Mouse (Mus musculus): ENCODE measurements around the gene Foxred2.

Foxred2 gene

DNA sequence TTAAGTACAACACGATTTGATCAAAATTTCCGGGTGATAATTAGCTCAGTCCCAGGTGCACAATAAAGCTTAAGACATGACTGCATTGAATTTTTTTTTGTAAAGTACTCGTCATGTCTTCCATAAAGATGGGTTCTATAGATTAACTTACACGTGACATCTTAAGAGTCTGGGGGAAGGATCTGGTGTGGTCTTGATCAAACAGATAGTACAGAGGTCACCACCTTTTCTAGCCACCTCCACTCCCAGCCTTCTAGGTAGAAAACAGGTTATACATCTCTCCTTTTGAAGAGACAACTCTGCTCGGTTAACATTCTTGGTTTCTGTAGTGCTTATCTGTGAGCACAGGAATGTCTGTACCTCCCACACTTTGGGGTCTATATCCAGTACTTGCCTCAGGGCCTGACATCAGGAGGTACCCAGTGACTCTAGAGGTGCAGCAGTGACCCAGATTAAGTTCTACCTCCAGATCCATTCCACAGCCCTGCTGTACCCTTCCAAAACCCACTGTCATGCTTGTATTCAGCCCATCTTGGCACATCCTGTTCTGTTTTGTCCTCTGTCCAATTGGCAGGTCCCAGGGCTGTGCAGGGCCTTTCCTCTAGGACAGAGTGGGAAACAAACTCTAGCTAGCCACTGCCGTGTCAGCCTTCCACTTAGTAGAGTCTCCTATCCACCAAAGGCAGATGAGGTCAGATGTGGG lies 25.4 kb downstream of the Foxred2 start:
- TF ChIP-seq GATA4 (IDR thresholded peaks at IDR 0.05; ENCODE audit: insufficient replicate concordance, low read length), result no peak

DNA sequence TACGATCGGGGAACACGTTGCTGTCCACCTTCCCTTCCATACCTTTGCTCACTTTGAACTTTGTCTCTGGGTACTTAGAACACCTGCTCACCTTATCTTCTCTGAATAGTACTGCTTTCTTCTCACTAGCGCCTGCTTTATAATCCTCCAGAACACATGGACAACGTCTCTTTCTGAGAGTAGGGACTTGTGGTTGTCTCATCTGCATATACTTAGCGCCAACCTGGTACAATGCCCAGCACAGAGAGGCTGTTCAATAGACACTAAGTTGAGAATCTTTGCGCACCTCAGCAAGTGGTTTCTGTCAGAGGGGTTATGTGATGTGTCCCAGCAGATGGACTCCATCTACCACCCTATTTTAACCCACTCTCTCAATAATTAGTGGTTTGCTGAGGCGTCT lies 26.7 kb downstream of the Foxred2 start:
- no peak for TF ChIP-seq GATA4 (IDR thresholded peaks at IDR 0.05; ENCODE audit: insufficient replicate concordance, low read length)

DNA sequence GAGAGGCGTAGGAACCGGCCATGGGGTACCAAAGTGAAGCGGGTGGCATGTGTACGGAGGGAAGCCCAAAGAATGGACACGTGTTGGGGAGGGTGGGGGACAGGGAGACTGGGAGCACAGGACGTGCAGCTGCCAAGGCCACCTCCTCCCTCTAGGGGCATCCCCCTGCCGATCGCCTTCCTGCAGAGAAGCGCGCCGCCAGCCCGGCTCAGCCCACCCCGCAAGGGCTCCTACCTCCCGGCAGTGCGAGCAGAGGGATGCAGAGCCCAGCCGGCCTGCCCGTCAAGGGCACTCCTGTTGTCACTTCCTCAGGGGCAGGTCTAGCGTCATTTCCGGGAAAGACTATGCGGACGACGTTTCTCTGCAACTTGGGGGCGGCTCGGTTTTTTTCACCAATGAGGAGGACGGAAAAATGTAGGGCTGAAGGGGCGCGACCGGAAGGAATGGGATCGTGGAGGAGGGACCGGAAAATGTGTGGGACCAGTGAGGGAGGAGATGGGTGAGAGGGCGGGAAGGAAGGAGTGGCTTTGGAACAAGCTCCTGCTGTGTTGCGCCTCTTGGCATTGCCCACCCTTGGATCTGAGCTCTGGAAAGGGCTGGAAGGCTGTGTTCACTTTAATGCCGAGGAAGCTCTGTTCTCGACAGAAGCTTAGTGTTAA lies 27.7 kb downstream of the Foxred2 start, which contains the start of gene Txn2:
Gene Txn2 (minus strand): TSS at position 334 of the 659 bp plus-strand sequence.
- TF ChIP-seq GATA4 (IDR thresholded peaks at IDR 0.05; ENCODE audit: insufficient replicate concordance, low read length), result peak; percentile 9; the same call in 1 of the 2 replicates

DNA sequence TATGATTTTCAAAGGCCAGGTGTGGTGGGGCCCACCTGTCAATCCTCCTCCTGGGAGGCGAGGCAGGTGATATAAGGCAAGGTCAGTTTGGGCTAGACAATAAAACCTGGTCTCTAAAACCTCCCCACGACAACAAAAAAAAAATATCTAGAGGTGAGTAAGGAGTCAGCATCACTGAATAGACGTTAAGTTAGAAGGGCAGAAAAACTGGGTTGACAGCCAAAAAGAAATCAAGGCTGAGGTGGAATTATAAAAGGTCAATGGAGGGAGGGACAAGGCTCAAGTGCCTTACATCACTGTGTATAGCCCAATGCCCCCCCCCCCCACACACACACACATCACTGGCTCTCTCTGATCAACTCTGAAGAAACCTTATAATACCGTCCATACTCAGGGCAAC lies 28.4 kb downstream of the Foxred2 start:
- no peak for TF ChIP-seq GATA4 (IDR thresholded peaks at IDR 0.05; ENCODE audit: insufficient replicate concordance, low read length)

DNA sequence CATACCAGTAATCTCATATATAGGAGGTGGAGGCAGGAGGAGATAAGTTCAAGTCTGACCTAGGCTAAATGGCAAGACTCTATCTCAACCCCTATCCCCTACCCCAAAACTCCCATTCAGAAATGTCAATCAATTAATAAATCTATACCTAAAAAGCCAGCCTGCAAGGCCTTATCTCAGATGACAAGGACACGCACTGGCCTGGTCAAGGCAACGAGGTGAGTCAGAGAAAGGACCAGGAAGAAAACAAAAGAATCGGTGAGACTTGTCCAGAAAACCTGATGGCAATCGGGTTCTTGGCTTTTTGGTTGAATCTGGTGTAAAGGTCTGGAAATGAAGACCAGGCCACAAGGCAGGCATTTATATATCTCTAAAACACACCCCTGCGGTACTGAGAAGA lies 29.6 kb downstream of the Foxred2 start:
- no peak for TF ChIP-seq GATA4 (IDR thresholded peaks at IDR 0.05; ENCODE audit: insufficient replicate concordance, low read length)

DNA sequence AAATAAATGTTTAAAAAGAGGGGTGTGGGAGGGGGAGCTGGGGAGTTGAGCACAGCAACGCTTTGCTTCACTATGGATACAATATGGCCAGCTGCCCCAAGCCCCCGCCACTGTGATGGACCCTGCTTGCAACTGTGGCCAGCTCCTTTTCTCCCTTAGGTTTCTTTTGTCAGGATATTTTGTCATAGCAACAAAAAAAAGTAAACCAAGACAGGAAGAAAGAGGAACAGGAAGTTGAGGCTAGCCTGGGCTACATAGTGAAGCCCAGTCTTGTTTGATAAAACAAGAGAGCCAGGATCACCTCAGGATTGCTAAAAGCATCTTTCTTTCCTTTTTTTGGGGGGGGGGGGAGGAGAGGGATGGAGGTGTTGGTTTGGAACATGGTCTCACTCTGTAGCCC lies 31.3 kb downstream of the Foxred2 start:
- TF ChIP-seq GATA4 (IDR thresholded peaks at IDR 0.05; ENCODE audit: insufficient replicate concordance, low read length), result no peak

DNA sequence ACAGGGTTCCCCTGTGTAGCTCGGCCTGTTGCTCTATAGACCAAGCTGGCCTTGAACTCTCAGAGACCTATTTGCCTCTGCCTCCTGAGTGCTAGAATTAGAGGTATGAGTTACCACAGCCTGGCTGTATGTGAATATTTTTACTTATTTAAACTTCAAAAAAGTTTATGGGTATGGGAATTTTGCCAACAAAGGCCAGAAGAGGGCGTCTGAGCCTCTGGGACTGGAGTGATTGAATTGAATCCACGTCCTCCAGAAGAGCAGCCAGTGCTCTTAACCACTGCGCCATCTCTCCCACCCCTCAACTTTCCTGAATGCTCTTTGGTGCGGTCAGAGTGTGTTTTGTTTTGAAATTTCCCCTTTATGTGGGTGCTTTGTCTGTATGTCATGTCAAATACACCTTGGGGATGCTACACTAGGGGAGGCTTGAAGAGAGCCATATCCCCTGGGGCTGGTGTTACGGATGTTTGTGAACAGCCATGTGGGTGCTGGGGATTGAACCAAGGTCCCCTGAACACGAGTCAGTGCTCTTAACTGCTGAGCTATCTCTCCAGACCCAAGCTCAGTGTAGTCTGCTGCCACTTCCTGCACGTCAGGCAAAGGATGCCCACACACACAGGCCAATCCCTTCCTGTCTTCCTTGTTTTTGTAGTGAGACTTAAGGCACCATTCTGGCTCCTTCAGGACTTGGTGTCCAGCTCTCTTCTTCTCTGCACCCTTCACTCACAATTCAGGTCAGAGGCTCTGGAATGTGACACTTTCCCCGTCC lies 33.1 kb downstream of the Foxred2 start:
- TF ChIP-seq GATA4 (IDR thresholded peaks at IDR 0.05; ENCODE audit: insufficient replicate concordance, low read length), result no peak

DNA sequence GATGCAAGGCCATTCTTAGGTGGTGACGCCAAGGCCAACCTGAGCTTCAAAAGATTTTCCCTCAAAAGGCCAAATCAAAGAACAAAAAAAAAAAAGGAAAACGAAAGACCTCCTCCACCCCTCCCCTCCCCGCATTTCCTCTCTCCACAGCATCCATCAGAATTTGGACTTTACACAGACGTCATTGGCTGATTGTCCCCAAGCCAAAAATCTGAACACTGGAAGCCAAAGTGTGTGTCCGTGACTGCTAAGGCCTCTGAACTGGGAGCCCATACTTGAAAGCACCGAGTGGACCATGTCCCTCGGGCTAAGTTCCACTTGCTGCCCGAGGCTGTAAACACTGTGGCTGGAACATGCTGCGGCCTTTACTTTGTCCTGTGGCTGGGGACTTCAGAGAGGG lies 33.8 kb downstream of the Foxred2 start:
- no peak for TF ChIP-seq GATA4 (IDR thresholded peaks at IDR 0.05; ENCODE audit: insufficient replicate concordance, low read length)

DNA sequence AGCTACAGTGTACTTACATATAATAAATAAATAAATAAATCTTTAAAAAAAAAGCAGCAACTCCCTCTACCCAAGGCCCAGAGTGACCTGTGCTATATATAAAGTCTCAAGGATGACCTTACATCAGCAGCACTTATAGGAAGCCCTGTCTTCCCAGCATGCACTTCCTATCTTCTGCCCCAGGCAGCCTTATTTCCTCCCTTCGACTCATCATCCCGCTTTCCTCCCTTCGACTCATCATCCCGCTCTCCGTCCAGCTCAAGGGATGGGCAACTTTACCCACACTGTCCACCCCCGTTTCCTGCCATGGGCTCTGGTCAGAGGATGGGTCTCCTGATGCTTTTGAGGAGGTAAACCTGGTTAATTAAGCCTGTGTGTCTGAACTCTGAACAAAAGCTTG lies 34.9 kb downstream of the Foxred2 start:
- TF ChIP-seq GATA4 (IDR thresholded peaks at IDR 0.05; ENCODE audit: insufficient replicate concordance, low read length), result no peak

DNA sequence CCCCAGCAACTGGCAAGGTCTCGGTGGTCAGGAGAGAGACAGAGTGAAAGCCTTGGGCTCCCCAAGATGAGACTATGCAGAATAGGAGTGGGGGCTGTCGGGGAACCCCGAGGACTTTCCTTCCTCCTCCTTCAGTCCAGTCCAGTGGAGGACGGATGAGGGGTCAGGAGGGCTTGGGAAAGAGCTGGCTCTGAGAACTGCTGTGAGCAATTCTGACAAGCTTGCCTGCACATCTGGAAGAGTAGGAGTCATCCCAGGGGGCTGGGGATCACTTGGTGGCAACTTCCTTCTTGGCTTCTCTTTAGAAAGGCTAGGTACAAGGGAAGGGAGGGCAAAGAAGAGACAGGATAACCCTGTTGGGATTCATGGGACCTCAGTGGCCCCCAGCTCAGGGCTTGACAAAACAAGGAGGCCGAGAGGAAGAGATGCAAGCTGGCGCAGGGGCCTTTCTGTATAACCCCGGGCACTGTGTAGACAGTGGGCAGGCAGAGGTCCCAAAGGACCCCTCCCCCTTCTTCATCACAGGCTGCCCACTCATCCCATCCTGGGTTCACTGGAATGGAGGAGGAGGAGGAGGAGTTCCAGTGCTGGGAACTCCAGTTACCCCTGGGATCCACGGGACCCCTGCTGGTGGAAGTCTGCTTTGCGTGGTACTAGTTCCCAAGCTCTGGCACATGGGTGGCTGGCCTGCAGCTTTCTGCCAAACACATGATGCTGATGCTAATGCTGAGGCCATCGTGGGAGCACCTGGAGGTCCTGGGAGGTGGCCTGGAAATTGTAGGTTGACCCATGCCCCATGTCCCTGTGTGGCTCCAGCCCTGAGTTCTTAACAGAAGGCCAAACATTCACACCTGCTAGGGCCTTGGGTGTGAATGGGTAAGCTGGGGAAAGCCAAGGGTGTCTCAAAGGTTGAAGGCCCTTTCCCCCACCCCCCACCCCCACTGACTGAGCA lies 35.7 kb downstream of the Foxred2 start:
- TF ChIP-seq GATA4 (IDR thresholded peaks at IDR 0.05; ENCODE audit: insufficient replicate concordance, low read length), result no peak

DNA sequence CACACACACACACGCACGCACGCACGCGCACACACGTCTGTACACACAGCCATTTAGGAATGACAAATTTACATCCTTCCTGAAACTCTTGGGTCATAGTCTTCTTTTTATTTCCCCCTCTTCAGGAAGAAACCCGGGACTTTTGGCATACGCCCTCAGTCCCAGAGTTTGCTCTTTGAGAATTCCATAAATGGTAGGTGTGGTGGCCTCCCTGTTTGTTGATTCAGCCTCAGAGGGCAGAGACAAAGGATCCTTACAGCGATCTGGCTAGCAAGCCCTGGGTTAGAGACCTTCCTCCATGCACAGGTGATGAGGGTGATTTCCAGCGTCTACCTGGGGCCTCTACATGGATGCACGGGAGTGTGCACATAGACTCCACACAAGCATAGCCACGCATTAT lies 37.1 kb downstream of the Foxred2 start:
- TF ChIP-seq GATA4 (IDR thresholded peaks at IDR 0.05; ENCODE audit: insufficient replicate concordance, low read length), result no peak

DNA sequence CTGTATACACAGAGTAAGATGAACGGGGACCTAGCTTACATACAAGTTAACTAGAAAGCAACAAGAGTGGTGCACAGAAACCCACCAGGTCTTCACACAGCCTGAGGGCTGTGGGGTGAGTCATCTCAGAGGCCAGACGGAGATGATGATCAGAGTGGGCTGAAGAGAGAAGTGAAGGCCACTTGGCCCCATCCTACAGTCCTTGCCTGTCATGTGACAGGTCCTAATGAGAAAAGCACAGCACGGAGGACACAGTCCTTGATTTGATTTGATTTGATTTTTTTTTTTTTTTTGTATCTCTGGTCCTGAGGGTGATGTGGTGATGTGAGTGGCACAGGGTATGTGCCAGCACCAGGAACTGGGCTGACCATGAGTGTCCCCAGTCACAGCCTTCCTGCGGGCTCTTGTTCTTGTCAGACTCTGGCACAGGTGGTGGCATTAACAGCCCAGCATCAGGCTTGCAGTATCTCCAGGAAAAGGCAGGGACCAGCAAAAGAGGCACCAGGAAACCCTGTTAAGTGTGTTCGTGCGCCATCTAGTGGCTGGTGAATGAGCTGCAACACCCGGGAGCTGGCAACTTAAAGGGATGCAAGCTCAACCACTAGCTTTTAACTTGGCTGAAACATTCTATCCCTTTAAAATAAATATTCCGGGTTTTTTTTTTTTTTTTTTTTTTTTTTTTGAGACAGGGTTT lies 39.5 kb downstream of the Foxred2 start:
- TF ChIP-seq GATA4 (IDR thresholded peaks at IDR 0.05; ENCODE audit: insufficient replicate concordance, low read length), result no peak

DNA sequence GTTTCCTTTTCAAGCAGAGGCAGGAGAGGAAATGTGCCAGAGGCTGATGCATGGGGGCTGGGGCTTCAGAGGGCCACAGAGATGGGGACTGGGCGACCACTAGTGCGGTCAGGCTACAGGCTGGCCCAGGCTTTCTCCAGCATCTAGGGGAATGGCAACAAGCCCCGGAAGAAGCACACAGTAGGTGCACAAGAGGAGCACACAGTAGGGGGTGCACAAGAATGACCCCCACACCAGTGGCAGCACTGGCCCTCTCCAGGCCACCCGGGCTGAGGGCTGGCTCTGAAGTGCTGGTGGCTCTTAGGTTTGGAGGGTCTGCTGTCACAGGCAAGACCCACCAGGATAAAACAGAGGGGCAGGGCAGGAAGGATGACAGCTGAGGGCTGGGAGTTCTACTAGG lies 41.2 kb downstream of the Foxred2 start:
- TF ChIP-seq GATA4 (IDR thresholded peaks at IDR 0.05; ENCODE audit: insufficient replicate concordance, low read length), result no peak

DNA sequence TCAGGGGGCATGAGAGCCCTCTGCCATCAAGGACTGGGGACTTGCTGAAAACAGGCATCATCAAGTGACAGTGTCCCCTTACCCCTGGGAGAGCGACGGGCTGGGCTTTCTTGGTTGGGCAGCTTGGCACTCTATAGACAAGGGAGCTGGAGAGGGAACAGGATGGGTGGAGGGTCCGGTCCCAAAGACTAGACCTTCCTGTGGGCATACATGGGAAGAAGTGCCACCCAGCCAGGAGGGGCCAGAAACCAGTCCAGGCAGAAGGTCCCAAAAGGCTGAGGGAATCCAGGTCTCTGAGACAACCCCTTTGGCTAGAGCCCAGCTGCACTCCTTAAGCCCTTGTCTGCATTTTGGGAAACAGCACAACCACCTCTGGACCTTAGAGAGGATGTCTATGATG lies 42.0 kb downstream of the Foxred2 start:
- no peak for TF ChIP-seq GATA4 (IDR thresholded peaks at IDR 0.05; ENCODE audit: insufficient replicate concordance, low read length)

Data from liver, adult (tissue).